Mouse (Mus musculus): Measurements from ENCODE around the gene Txlna.
A peak's percentile ranks its signal among the peaks of the same experiment; 100 is the strongest.

The Txlna gene

DNA sequence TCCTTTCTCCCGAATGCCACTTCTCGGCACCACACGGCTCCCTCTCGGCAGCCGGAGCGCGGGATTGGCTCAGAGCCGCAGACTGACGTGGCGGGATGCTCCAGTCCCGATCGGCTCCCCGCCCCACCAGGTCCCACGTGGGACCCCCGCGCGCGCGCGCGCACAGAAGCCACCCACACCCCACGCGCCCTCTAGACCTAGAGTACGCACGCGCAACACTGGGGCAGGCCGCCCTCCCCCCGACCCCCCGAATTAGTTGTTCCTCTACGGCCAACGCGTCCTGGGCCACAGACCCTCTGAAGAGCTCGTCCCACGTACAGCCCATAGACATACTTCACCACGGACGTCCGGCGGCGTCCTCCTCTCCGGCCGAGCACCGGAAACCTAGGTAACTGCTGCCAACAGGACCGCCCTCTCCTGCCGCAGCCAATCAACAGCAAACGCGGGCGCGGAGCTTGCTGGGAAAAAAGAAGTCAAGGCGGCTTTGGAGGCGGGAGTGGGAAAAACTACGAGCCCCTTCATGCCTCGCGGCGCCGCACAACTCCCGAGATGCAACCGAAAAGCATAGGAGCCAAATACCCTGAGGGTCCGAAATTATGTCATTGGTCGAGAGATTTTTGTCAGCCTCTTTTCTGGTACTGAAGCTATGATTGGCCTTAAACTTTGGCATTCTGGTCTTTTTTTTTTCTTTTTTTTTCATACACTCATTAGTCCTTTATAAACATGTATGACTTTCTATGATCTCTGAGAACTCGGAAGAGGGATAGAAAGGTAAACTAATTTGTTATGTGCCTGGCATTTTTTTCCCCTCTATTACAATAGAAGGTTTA lies at the start of gene Txlna:
Gene Txlna, minus strand, starts transcription at position 428 of the 830 bp plus-strand sequence.
- DNase-seq (ENCODE audit: low read depth, low spot score): peak; percentile 93

- no peak for DNase-seq (ENCODE audit: low read depth, low spot score)
These were observed 43.7 kb upstream of the Txlna start for GRCm38 (mm10) chr4:129684531-129684930.

DNA sequence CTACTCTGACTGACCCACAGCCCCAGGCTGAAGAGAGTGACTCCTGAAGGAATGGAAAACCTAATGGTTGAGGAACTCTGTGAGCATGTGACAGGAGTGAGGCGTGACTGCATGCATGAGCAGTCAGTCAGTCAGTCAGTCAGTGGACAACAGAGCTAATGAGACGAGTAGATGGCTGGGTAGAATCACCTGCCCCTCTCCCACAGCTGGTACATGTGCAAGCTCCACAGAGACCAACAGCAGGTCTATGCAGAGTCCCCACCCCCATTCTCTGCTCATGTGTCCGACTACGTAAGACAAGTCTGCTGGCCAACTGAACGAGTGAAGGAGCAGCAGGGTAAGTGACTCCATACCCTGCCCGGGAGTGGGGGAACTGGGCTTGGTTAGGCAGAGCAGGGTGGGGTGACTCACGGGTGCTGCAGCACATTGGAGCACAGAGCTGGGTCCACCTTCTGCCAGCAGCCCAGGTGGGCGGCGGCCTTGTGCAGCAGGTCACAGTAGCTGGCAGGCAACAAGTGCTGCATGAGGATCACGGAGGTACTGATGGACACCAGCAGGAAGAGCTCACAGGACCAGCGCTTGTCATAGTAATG lies 43.1 kb upstream of the Txlna start:
- no peak for DNase-seq (ENCODE audit: low read depth, low spot score)

- no peak for DNase-seq (ENCODE audit: low read depth, low spot score)
These were observed 41.0 kb upstream of the Txlna start for GRCm38 (mm10) chr4:129681837-129682236.

DNA sequence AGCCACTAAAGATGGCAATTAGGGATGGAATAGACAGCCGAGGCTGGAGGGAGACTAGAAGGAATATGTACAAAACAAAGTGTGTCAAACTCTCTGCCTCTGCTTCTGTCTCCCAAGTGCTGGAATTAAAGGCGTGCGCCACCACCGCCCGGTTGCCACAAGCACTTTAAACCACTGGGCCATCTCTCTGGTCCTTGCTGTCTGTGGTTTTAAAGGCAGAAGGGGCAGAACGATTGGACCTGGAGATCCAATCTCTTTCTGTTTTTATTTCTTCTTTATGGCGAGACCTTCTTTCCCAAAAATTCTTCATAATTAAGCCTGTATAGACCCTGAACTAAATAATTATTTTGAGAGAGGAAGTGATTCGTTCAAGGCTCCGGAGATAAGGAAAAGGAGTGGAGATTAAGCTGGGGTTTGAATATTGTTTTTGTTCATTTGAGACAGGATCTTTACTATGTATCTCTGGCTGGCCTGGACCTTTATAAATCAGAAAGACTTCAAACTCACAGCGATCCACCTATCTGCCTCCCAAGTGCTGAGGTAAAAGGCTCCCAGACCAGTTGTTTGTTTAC lies 32.1 kb upstream of the Txlna start:
- DNase-seq (ENCODE audit: low read depth, low spot score): no peak

GRCm38 (mm10) chr4:129672083-129672877 lies 31.4 kb upstream of the Txlna start, which contains the start of gene Kpna6:
TSS of gene Kpna6 (minus strand) at chr4:129672767.
- peak; percentile 86 for DNase-seq (ENCODE audit: low read depth, low spot score)

DNA sequence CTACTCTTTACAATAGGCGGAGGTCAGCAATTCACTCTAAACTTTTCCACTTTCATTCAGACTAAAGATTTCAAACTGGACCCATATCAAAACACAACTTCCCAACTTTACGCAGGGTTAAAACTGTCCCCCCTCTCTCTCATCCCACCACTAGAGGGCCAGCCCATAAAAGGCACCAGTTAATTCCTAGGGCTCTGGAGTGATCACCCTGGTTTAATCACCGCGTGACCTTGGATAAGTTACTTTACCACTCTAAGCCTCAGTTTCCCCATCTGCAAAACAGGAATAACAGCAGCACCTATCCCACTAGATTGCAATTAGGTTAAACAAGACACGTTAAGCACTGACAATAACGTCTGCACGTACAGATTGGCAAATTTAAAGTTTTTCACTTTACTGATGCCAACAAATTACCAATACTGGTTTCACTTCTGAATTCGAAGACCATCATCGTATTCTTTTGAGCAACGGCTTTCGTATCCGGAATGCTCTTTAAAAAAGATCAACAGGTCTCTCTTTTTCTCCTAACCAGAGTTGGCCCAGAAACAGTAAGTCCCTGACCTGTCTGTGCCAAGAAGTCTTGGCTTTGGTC lies 30.7 kb upstream of the Txlna start:
- peak; percentile 30 for DNase-seq (ENCODE audit: low read depth, low spot score)

- no peak for DNase-seq (ENCODE audit: low read depth, low spot score)
These were observed 21.5 kb upstream of the Txlna start for GRCm38 (mm10) chr4:129662255-129662813.

- no peak for DNase-seq (ENCODE audit: low read depth, low spot score)
These were observed 20.7 kb upstream of the Txlna start for GRCm38 (mm10) chr4:129661584-129661983.

- no peak for DNase-seq (ENCODE audit: low read depth, low spot score)
These were observed 13.9 kb upstream of the Txlna start for GRCm38 (mm10) chr4:129654770-129655169.

GRCm38 (mm10) chr4:129650359-129650758 lies 9.5 kb upstream of the Txlna start:
- no peak for DNase-seq (ENCODE audit: low read depth, low spot score)

DNA sequence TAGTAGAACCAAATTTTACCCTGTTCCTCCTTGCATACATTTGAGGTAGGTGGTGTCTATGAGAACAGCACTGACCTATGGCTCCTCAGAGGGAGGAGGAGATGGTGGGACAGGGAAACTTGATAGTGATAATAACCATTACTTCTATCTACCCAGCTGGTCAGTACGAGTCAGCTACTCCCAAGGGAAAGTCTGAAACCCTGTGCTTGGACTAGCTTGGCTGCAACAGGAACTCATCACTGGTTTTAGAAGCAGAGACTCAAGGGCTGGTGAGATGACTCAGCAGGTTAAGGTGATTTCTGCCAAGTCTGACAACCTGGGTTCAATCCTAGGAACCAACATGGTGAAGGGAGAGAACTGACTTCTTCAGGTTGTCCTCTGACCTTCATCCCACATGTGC lies 7.8 kb upstream of the Txlna start:
- DNase-seq (ENCODE audit: low read depth, low spot score): no peak

GRCm38 (mm10) chr4:129645204-129645603 lies 4.3 kb upstream of the Txlna start:
- no peak for DNase-seq (ENCODE audit: low read depth, low spot score)

- no peak for DNase-seq (ENCODE audit: low read depth, low spot score)
These were observed 891 bp upstream of the Txlna start for GRCm38 (mm10) chr4:129641756-129642155.

DNA sequence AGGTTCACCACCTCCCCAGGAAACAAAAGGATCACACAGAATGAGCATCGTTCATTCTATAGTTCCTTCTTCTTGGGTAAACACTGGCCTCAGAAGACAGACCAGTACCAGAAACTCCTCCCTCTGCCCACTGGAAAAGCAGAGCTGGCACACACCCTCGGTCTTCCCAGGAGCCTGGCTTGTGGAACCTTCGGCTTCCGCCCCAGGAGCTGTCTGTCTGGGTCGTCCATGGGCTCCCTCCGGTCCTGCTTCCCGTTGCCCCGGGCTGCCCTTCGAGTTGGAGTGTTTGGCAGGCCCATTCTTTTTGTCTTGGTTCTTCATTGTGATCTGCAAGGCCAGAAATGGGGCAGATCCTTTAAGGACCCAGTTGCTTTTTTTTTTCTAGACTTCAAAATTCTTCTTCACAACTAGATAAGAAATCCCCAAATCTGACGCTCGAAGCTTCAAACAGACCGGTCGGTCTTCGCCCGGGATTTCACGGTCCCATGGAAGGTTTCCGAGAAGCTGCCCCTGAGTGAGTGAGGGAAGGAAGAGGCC lies 696 bp downstream of the Txlna start:
- DNase-seq (ENCODE audit: low read depth, low spot score): no peak

DNA sequence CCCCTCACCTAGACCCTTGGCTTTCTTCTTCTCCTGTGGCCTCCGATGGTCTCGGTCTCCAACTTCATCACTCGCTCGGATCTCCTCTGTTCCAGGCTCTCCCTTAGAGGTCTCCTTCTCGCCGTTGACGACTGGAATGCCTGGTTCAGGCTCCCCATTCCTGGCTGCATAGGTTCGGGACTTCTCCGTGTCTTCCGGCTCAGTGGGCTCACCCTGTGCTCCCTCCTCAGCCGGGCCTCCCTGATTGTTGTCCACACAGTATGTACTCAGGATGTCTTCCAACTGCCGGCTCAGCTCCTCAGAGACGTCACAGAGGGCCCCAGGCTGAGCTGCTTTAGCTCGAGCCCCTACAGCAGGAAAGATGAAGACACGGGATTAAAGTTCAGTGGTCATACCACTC lies 1.6 kb downstream of the Txlna start:
- DNase-seq (ENCODE audit: low read depth, low spot score): no peak

DNA sequence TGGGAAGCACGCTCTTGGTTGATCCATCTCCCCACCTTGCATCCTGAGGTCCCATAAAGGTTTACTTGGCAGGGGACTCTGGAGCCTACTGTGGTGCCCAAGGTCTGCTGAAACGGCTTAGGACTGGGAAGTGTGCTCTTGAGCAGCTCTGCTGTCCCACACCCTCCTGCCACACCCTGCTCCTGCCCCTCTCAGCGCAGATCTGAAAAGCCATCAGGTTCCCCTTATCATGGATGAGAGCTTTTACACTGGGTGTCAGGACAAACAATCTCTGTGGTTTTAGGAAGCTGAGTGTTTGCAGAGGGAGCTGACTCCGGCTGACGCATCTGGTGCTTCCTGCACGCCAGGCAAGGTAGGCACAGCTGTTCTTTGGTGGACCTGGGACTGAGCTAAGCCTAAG lies 7.0 kb downstream of the Txlna start:
- no peak for DNase-seq (ENCODE audit: low read depth, low spot score)

- DNase-seq (ENCODE audit: low read depth, low spot score): no peak
These were observed 9.0 kb downstream of the Txlna start for GRCm38 (mm10) chr4:129631867-129632266.

DNA sequence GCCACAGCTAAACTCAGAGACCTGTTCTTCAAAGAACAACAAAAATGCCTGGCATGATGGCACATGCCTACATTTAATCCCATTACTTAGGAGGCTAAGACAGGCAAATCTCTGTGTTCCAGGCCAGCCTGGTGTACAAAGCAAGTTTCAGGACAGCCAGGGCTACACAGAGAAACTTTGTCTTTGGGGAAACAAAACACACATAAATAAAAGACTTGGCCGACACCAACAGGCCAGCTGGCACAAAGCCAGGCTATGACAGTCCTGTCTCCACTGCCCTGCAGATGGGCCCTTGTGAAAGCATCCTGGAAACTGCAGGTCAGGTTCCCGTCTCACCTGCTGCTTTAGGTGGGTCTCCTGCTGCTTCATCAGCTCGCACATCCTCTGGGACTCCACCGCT lies 9.9 kb downstream of the Txlna start:
- no peak for DNase-seq (ENCODE audit: low read depth, low spot score)

GRCm38 (mm10) chr4:129626035-129626434 lies 14.8 kb downstream of the Txlna start:
- DNase-seq (ENCODE audit: low read depth, low spot score): no peak

DNA sequence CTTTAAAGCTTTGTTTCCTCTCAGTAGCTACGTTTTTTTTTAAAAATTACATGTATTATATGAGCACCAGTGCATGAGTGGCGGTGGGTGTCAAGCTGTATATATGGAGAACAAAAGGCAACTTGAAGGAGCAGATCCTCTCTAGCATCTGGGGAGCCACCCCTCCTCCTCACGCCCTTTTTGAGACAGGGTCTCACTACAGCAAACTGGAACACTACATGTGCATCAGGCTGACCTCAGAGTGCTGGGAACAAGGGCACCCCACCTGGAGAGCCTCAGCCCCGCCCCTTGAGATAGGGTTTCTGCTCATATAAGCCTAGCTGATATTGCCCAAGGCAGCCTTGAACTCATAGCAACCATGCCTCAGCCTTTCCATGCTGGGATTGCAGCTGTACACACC lies 15.4 kb downstream of the Txlna start:
- no peak for DNase-seq (ENCODE audit: low read depth, low spot score)
